Mouse (Mus musculus): ENCODE data around the gene Tns2.
"Not testable (repeated sequence)": the region's sequence is repeated elsewhere in the genome, so short reads cannot be mapped to it uniquely, and the experiment has no call there.

Tns2 gene

GRCm38 (mm10) chr15:102144274-102144711 is 44.1 kb downstream of the Tns2 start, which contains the start of gene Igfbp6:
Gene Igfbp6, plus strand, starts transcription at chr15:102144362.
- DNase-seq: peak; percentile 13

GRCm38 (mm10) chr15:102144726-102145125 is 44.5 kb downstream of the Tns2 start:
- no peak for DNase-seq

GRCm38 (mm10) chr15:102145330-102145729 is 45.1 kb downstream of the Tns2 start:
- no peak for DNase-seq

GRCm38 (mm10) chr15:102146089-102146488 is 45.9 kb downstream of the Tns2 start:
- no peak for DNase-seq

GRCm38 (mm10) chr15:102146882-102147281 is 46.7 kb downstream of the Tns2 start:
- DNase-seq: peak; percentile 80

- DNase-seq: no peak
Measured at GRCm38 (mm10) chr15:102147674-102148402, 47.6 kb downstream of the Tns2 start.

GRCm38 (mm10) chr15:102149561-102149960 is 49.3 kb downstream of the Tns2 start:
- DNase-seq: no peak

- no peak for DNase-seq
Measured at GRCm38 (mm10) chr15:102150301-102151135, 50.3 kb downstream of the Tns2 start, which contains the start of gene Soat2. Gene Soat2, plus strand, starts transcription at chr15:102150526.

- DNase-seq: no peak
Measured at GRCm38 (mm10) chr15:102152646-102153045, 52.4 kb downstream of the Tns2 start.

GRCm38 (mm10) chr15:102155006-102155405 is 54.8 kb downstream of the Tns2 start:
- DNase-seq: not testable (repeated sequence)

GRCm38 (mm10) chr15:102156836-102157235 is 56.6 kb downstream of the Tns2 start:
- DNase-seq: peak; percentile 49

GRCm38 (mm10) chr15:102160415-102161060 is 60.3 kb downstream of the Tns2 start:
- DNase-seq: no peak

GRCm38 (mm10) chr15:102163900-102164693 is 63.9 kb downstream of the Tns2 start:
- no peak for DNase-seq

GRCm38 (mm10) chr15:102165468-102166100 is 65.4 kb downstream of the Tns2 start:
- no peak for DNase-seq

Data from retina, postnatal 1 day (tissue).